Mouse (Mus musculus): ENCODE measurements around the gene Cyp2d11.

GRCm38 (mm10) chr15:82358431-82359260 lies 35.2 kb downstream of the Cyp2d11 start:
- TF ChIP-seq CTCF (IDR thresholded peaks at IDR 0.05; ENCODE audit: insufficient read depth, low read depth, low read length) = no peak
- no peak for TF ChIP-seq POLR2A (IDR thresholded peaks at IDR 0.05; ENCODE audit: insufficient read depth, low read depth, low read length)

Measured in olfactory bulb, adult 2 months (tissue).